In the genomic region with DNA sequence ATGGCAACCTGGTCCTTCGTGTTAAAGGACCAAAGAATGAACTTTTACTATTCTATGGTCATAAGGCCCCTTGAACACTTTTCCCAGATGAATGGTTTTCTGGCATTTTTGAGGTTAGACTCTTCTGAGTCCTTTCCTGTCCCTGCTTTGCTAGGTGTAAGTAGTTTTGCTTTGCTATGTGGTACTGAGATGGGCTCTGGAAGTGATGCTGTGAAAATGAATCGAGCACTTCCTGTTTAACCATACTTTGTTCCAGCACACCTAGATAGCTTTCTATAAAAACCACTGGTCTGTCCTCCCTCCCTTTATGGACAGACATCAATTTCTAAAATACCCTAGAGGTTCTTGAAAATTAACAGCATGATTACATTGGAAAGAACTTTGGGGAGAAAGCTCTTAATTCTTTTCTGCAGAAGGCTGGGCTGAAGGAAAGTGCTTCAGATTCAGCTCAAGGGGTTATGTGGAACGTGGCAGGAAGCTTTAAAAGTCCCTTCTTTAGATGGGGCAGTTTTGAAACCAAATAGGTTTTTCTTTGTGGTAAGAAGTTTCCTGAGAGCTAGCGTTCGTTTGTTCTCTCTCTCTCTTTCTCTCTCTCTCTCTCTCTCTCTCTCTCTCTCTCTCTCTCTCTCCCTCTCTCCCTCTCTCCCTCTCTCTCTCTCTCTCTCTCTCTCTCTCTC, we compare ENCODE assay signal across 26 mouse cellular contexts. TPM values are rescaled to one million over a fixed set of nuclear protein-coding genes. Genes with fewer than 3 reads are reported as not detected.
"Had no signal": no experiment of that assay in that cellular context is flagged by ENCODE, and none has a peak within 500 bp of the region (broad histone marks: within the 10 kb centered on the region; RNA-seq: fewer than 3 reads in every experiment).

No protein-coding gene starts in this region.

- H3K27ac ChIP-seq: midbrain, embryonic 10.5 days; midbrain, embryonic 12.5 days; neural tube, embryonic 13.5 days; neural tube, embryonic 15.5 days had no signal

- H3K9ac ChIP-seq: lung, embryonic 14.5 days; midbrain, embryonic 12.5 days; neural tube, embryonic 13.5 days; neural tube, embryonic 15.5 days had no signal

- H3K9me3 ChIP-seq: midbrain, embryonic 10.5 days; midbrain, embryonic 12.5 days; neural tube, embryonic 13.5 days; neural tube, embryonic 15.5 days had no signal

- H3K36me3 ChIP-seq: midbrain, embryonic 12.5 days had no signal

- H3K4me3 ChIP-seq: midbrain, embryonic 10.5 days; midbrain, embryonic 12.5 days; myocyte; neural tube, embryonic 13.5 days; neural tube, embryonic 15.5 days had no signal

- DNase-seq: lung, embryonic 14.5 days; lung, postnatal 10 days; lung, postnatal 4 days; midbrain, embryonic 14.5 days; retina, postnatal 1 day; right cerebral cortex, adult 18-20 months; right cerebral cortex, postnatal 25 days; right cerebral cortex, postnatal 4 days; spleen, adult 18-20 months; thymus, adult 18-20 months; thymus, postnatal 14 days; thymus, postnatal 36 days had no signal

- H3K4me1 ChIP-seq: midbrain, embryonic 10.5 days; midbrain, embryonic 12.5 days; neural tube, embryonic 13.5 days; neural tube, embryonic 15.5 days had no signal

- H3K4me2 ChIP-seq: lung, embryonic 14.5 days; midbrain, embryonic 12.5 days; neural tube, embryonic 13.5 days; neural tube, embryonic 15.5 days had no signal

- H3K27me3 ChIP-seq: neural tube, embryonic 15.5 days had no signal

RNA-seq across cellular contexts. Expression of gene Dgat2l6, which starts 20.3 kb away (rescaled TPM):
- total RNA-seq: megakaryocyte, adult 5-6 weeks; megakaryocyte-erythroid progenitor cell, adult 5-6 weeks had no signal
- polyA plus RNA-seq: lung, embryonic 14.5 days; lung, embryonic 16.5 days; midbrain, embryonic 10.5 days; midbrain, embryonic 12.5 days; midbrain, embryonic 14.5 days; midbrain, embryonic 16.5 days; myocyte; neural tube, embryonic 11.5 days; neural tube, embryonic 13.5 days; neural tube, embryonic 15.5 days; small intestine, adult 2 months; stomach, embryonic 14.5 days; stomach, embryonic 16.5 days; thymus, postnatal 0 days had no signal
